Mouse (Mus musculus): ENCODE measurements around the gene Kri1. TPM values are rescaled to one million over a fixed set of nuclear protein-coding genes. Genes with fewer than 3 reads are reported as not detected.
"Not testable (repeated sequence)": the region's sequence is repeated elsewhere in the genome, so short reads cannot be mapped to it uniquely, and the experiment has no call there.

The Kri1 gene
- polyA plus RNA-seq, 1 experiment: 29.3 TPM

DNA sequence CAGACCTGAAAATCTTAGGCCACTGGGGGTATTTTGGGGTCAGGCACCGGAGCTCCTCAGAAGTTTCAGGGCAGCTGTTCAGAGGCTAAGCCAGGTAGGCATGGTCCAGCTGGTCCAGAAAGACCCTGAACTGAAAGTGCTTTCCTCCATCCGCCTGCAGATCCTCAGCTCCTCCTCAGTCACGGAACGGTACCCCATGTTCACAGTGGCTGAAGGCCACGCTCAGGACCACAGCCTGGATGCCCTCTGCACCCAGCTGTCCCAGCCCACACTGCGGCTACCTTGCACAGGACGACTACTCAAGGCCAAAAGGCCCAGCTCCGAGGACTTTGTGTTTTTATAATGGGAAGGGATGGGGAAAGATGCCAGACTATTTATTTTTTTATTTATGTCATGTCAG lies 14.7 kb downstream of the Kri1 start:
- Histone ChIP-seq H3K36me3 (ENCODE audit: control insufficient read depth, insufficient read depth) (peaks cover 79% of the 10 kb centered on the region), H3ac (ENCODE audit: control insufficient read depth, insufficient read length, low read depth) (no peak overlapping the region), H3K4me3 (ENCODE audit: insufficient read depth, poor library complexity, severe bottlenecking) (no peak overlapping the region), H3K27me3 (ENCODE audit: control insufficient read depth, insufficient read depth, insufficient read length) (no peaks in the 10 kb centered on the region), H3K79me3 (ENCODE audit: low read depth) (peaks cover 1% of the 10 kb centered on the region), H3K79me2 (ENCODE audit: control insufficient read depth, insufficient read depth) (no peaks in the 10 kb centered on the region)
- TF ChIP-seq CTCF (IDR thresholded peaks at IDR 0.05; ENCODE audit: control insufficient read depth, insufficient read depth, insufficient read length) (no peak), CEBPB (IDR thresholded peaks at IDR 0.05; ENCODE audit: low read depth) (no peak)

DNA sequence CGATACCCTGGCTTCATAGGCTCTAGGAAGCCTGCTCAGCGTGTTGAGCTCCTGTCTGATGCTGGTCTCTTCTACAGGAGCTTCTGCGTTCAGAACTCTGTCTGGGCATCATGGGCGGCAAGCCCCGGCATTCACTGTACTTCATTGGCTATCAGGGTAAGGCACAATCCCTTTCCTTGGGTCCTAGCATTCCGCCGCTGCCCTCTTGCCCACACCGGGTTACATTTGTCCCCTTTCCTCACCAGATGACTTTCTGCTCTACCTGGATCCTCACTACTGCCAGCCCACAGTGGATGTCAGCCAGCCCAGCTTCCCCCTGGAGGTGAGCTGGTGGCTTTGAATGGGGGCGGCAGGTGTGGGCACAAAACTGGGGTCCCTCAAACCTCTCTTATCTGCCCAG lies 15.4 kb downstream of the Kri1 start:
- no peaks in the 10 kb centered on the region for H3K79me3 ChIP-seq (ENCODE audit: low read depth)
- H3K4me3 ChIP-seq (ENCODE audit: insufficient read depth, poor library complexity, severe bottlenecking): no peak overlapping the region
- H3K27me3 ChIP-seq (ENCODE audit: control insufficient read depth, insufficient read depth, insufficient read length): no peaks in the 10 kb centered on the region
- H3K36me3 ChIP-seq (ENCODE audit: control insufficient read depth, insufficient read depth): peaks cover 74% of the 10 kb centered on the region
- no peaks in the 10 kb centered on the region for H3K79me2 ChIP-seq (ENCODE audit: control insufficient read depth, insufficient read depth)
- H3ac ChIP-seq (ENCODE audit: control insufficient read depth, insufficient read length, low read depth): no peak overlapping the region
- TF ChIP-seq MAX (IDR thresholded peaks at IDR 0.05) (no peak), CEBPB (IDR thresholded peaks at IDR 0.05; ENCODE audit: low read depth) (no peak), FOSL1 (IDR thresholded peaks at IDR 0.05; ENCODE audit: insufficient read depth, low read length, poor library complexity, severe bottlenecking) (no peak), CTCF (IDR thresholded peaks at IDR 0.05; ENCODE audit: control insufficient read depth, insufficient read depth, insufficient read length) (no peak), USF1 (IDR thresholded peaks at IDR 0.05; ENCODE audit: low read depth) (no peak), MYOD1 (IDR thresholded peaks at IDR 0.05; ENCODE audit: control insufficient read depth, insufficient read length, low read depth) (no peak), MYOG (IDR thresholded peaks at IDR 0.05; ENCODE audit: control insufficient read depth, extremely low read depth, insufficient read length) (no peak)

DNA sequence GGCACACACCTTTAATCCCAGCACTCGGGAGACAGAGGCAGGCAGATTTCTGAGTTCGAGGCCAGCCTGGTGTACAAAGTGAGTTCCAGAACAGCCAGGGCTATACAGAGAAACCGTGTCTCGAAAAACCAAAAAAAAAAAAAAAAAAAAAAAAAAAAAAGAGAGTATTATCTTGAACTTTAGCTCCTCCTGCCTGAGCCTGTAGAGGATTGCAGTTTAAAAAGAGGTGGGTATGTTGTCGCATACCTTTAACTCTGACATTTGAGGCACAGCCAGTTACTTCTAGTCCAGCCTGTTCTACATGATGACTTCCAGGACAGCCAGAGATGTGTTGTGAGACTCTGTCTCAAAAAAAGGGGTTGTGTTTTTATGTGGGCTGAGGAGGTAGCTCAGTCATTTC lies 18.2 kb downstream of the Kri1 start:
- peaks cover 47% of the 10 kb centered on the region for H3K36me3 ChIP-seq (ENCODE audit: control insufficient read depth, insufficient read depth)
- not testable (repeated sequence) for H3ac ChIP-seq (ENCODE audit: control insufficient read depth, insufficient read length, low read depth); H3K27me3 ChIP-seq (ENCODE audit: control insufficient read depth, insufficient read depth, insufficient read length); H3K4me3 ChIP-seq (ENCODE audit: insufficient read depth, poor library complexity, severe bottlenecking); H3K79me3 ChIP-seq (ENCODE audit: low read depth)
- H3K79me2 ChIP-seq (ENCODE audit: control insufficient read depth, insufficient read depth): peaks cover 14% of the 10 kb centered on the region

DNA sequence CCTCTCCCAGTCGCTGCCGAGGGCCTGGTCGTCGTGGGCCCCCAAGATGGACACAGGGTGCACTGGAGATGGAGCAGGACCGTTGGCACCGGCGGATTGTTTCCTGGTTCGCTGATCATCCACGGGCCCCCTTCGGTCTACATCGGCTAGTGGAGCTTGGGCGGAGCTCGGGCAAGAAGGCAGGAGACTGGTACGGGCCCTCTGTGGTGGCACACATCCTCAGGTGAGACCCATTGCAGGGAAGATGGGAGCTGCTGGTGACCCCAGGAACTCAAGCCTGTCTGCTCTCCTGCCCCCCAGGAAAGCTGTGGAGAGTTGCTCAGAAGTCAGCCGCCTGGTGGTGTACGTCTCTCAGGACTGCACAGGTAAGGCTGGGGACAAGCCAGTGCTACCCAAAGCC lies 19.5 kb downstream of the Kri1 start:
- no peaks in the 10 kb centered on the region for H3K27me3 ChIP-seq (ENCODE audit: control insufficient read depth, insufficient read depth, insufficient read length)
- H3K4me3 ChIP-seq (ENCODE audit: insufficient read depth, poor library complexity, severe bottlenecking): no peak overlapping the region
- H3K79me3 ChIP-seq (ENCODE audit: low read depth): peaks cover 2% of the 10 kb centered on the region
- peaks cover 34% of the 10 kb centered on the region for H3K36me3 ChIP-seq (ENCODE audit: control insufficient read depth, insufficient read depth)
- TF ChIP-seq USF1 (IDR thresholded peaks at IDR 0.05; ENCODE audit: low read depth) (no peak), MYOG (IDR thresholded peaks at IDR 0.05; ENCODE audit: control insufficient read depth, extremely low read depth, insufficient read length) (no peak), MYOD1 (IDR thresholded peaks at IDR 0.05; ENCODE audit: control insufficient read depth, insufficient read length, low read depth) (no peak), MAX (IDR thresholded peaks at IDR 0.05) (no peak), FOSL1 (IDR thresholded peaks at IDR 0.05; ENCODE audit: insufficient read depth, low read length, poor library complexity, severe bottlenecking) (no peak), CEBPB (IDR thresholded peaks at IDR 0.05; ENCODE audit: low read depth) (no peak)
- H3ac ChIP-seq (ENCODE audit: control insufficient read depth, insufficient read length, low read depth): no peak overlapping the region
- H3K79me2 ChIP-seq (ENCODE audit: control insufficient read depth, insufficient read depth): peaks cover 14% of the 10 kb centered on the region

DNA sequence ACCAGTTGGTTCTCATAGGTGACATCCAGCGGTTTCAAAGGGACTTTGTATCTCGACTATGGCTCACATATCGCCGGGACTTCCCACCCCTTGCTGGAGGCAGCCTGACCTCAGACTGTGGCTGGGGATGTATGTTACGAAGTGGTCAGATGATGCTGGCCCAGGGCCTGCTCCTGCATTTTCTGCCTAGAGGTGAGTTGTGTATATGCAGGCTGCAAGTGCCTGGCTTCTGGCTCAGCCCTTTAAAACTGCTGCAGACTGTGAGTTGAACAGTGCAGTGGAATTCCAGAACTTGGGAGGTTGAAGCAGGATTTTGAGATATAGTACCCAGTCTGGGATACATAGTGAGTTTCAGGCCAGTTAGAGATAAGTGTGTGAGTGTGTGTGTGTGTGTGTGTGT lies 20.9 kb downstream of the Kri1 start:
- no peak for TF ChIP-seq MAX (IDR thresholded peaks at IDR 0.05)
- TF ChIP-seq FOSL1 (IDR thresholded peaks at IDR 0.05; ENCODE audit: insufficient read depth, low read length, poor library complexity, severe bottlenecking): no peak
- TF ChIP-seq MYOG (IDR thresholded peaks at IDR 0.05; ENCODE audit: control insufficient read depth, extremely low read depth, insufficient read length): no peak
- TF ChIP-seq USF1 (IDR thresholded peaks at IDR 0.05; ENCODE audit: low read depth): no peak
- TF ChIP-seq CEBPB (IDR thresholded peaks at IDR 0.05; ENCODE audit: low read depth): no peak
- no peak for TF ChIP-seq MYOD1 (IDR thresholded peaks at IDR 0.05; ENCODE audit: control insufficient read depth, insufficient read length, low read depth)
- TF ChIP-seq CTCF (IDR thresholded peaks at IDR 0.05; ENCODE audit: control insufficient read depth, insufficient read depth, insufficient read length): no peak
- H3K79me2 ChIP-seq (ENCODE audit: control insufficient read depth, insufficient read depth): peaks cover 14% of the 10 kb centered on the region
- peaks cover 24% of the 10 kb centered on the region for H3K36me3 ChIP-seq (ENCODE audit: control insufficient read depth, insufficient read depth)
- no peak overlapping the region for H3K4me3 ChIP-seq (ENCODE audit: insufficient read depth, poor library complexity, severe bottlenecking)
- H3ac ChIP-seq (ENCODE audit: control insufficient read depth, insufficient read length, low read depth): no peak overlapping the region
- no peaks in the 10 kb centered on the region for H3K27me3 ChIP-seq (ENCODE audit: control insufficient read depth, insufficient read depth, insufficient read length)
- H3K79me3 ChIP-seq (ENCODE audit: low read depth): peaks cover 2% of the 10 kb centered on the region

DNA sequence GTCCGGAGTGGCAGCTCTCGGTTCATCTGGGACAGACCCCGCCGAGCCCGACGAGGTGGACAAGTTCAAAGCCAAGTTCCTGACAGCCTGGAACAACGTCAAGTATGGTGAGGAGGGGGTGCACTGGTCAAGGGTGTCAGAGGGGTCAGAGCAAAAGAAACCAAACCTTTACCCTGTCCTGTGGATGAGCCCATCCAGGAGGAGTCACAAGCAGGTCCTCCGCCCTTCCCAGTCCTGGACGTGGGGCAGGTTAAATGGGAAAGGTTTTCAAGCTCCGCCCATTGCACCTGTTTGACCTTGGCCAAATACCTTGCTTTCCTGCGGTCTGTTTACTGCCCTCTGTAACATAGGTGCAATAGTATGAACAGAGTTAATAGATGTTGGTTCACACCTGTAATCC lies 22.2 kb downstream of the Kri1 start:
- TF ChIP-seq FOSL1 (IDR thresholded peaks at IDR 0.05; ENCODE audit: insufficient read depth, low read length, poor library complexity, severe bottlenecking) (no peak), MYOG (IDR thresholded peaks at IDR 0.05; ENCODE audit: control insufficient read depth, extremely low read depth, insufficient read length) (no peak), CEBPB (IDR thresholded peaks at IDR 0.05; ENCODE audit: low read depth) (no peak)
- Histone ChIP-seq H3ac (ENCODE audit: control insufficient read depth, insufficient read length, low read depth) (peak overlapping the region; percentile 76), H3K4me3 (ENCODE audit: insufficient read depth, poor library complexity, severe bottlenecking) (peak overlapping the region; percentile 65), H3K79me2 (ENCODE audit: control insufficient read depth, insufficient read depth) (peaks cover 14% of the 10 kb centered on the region), H3K79me3 (ENCODE audit: low read depth) (peaks cover 2% of the 10 kb centered on the region), H3K36me3 (ENCODE audit: control insufficient read depth, insufficient read depth) (peaks cover 20% of the 10 kb centered on the region), H3K27me3 (ENCODE audit: control insufficient read depth, insufficient read depth, insufficient read length) (no peaks in the 10 kb centered on the region)

Data from C2C12 (cell line).